Mouse (Mus musculus) neural tube, embryonic 14.5 days (tissue): ENCODE data around the gene Cbarp. TPM values are rescaled to one million over a fixed set of nuclear protein-coding genes. Genes with fewer than 3 reads are reported as not detected.

Source experiments
- ATAC-seq: fragments of 200-750 bp; cut with Nextera tagmentation; 2 replicates; pipeline ENCODE4 v1.8.0; 2017; ENCODE audit warnings: low read depth, mild to moderate bottlenecking, moderate TSS enrichment, moderate library complexity
- H3K27ac ChIP-seq: fragments of 300-500 bp; sonication (generic); 2 replicates; pipeline ENCODE4 v1.5.1; 2014; ENCODE audit warnings: low read depth, mild to moderate bottlenecking, control low read depth, low read length, moderate library complexity, mixed read lengths
- H3K27me3 ChIP-seq: fragments of 300-500 bp; sonication (generic); 2 replicates; pipeline ENCODE4 v1.6.1; 2014; ENCODE audit warnings: low read length; ENCODE audit not compliant: control insufficient read depth, insufficient read depth
- H3K36me3 ChIP-seq: fragments of 300-500 bp; sonication (generic); 2 replicates; pipeline ENCODE4 v1.6.1; 2014; ENCODE audit warnings: low read length, mixed read lengths; ENCODE audit not compliant: control insufficient read depth, insufficient read depth
- H3K4me1 ChIP-seq: fragments of 300-500 bp; sonication (generic); 2 replicates; pipeline ENCODE4 v1.6.1; 2014; ENCODE audit warnings: low read length; ENCODE audit not compliant: control insufficient read depth, insufficient read depth
- H3K4me2 ChIP-seq: fragments of 300-500 bp; sonication (generic); 2 replicates; pipeline ENCODE4 v1.6.1; 2014; ENCODE audit warnings: mild to moderate bottlenecking, low read depth, low read length, control low read depth
- H3K4me3 ChIP-seq: fragments of 300-500 bp; sonication (generic); 2 replicates; pipeline ENCODE4 v1.5.1; 2014; ENCODE audit warnings: low read depth, low read length, control low read depth, mixed read lengths
- H3K9ac ChIP-seq: fragments of 300-500 bp; sonication (generic); replicated peaks from 2 replicates; pipeline ENCODE4 v1.6.1; 2014; ENCODE audit warnings: low read depth, mild to moderate bottlenecking, control low read depth, low read length, mixed read lengths
- H3K9me3 ChIP-seq: fragments of 300-500 bp; sonication (generic); 2 replicates; pipeline ENCODE4 v1.6.1; 2016; ENCODE audit warnings: low read length; ENCODE audit not compliant: control insufficient read depth
- WGBS: fragments of 180-500 bp; shearing (Covaris S2); extraction: QIAGEN DNeasy Blood & Tissue Kit; methylation state at CpG from one replicate; pipeline ENCODE4 v1.1.7; 2014; 5-methylcytosine and 5-hydroxymethylcytosine counted together
- polyA plus RNA-seq: library from polyadenylated mRNA; unstranded; fragments of >200 nt; fragmentation: Nextera tagmentation; extraction: Ambion mirVana; gene quantifications from 2 replicates; pipeline ENCODE4 v1.2.1, GENCODE M21; 2014

The Cbarp gene
- polyA plus RNA-seq, 1 experiment from 2014 or later = 101 TPM

GRCm38 (mm10) chr10:80159561-80160454, 19.2 kb upstream of the Cbarp start:
- peaks cover 34% of the 10 kb centered on the region for H3K4me1 ChIP-seq
- peak overlapping the region; percentile 37 for H3K4me3 ChIP-seq
- peak overlapping the region; percentile 46 for H3K9ac ChIP-seq
- under 1% methylated on average over 52 of the region's 55 CpGs for WGBS
- H3K27me3 ChIP-seq = no peaks in the 10 kb centered on the region
- H3K4me2 ChIP-seq = peak overlapping the region; percentile 51
- peak; percentile 86 for ATAC-seq
- H3K27ac ChIP-seq = peak overlapping the region; percentile 71
- peaks cover 29% of the 10 kb centered on the region for H3K36me3 ChIP-seq
- no peaks in the 10 kb centered on the region for H3K9me3 ChIP-seq

- ATAC-seq = no peak
- peak overlapping the region; percentile 46 for H3K9ac ChIP-seq
- H3K9me3 ChIP-seq = no peaks in the 10 kb centered on the region
- peaks cover 35% of the 10 kb centered on the region for H3K36me3 ChIP-seq
- peak overlapping the region; percentile 71 for H3K27ac ChIP-seq
- no peaks in the 10 kb centered on the region for H3K27me3 ChIP-seq
- peaks cover 31% of the 10 kb centered on the region for H3K4me1 ChIP-seq
- WGBS = 6% methylated on average over 12 of the region's 12 CpGs
- peak overlapping the region; percentile 37 for H3K4me3 ChIP-seq
- H3K4me2 ChIP-seq = peak overlapping the region; percentile 51
Observed at GRCm38 (mm10) chr10:80159021-80159560, 18.5 kb upstream of the Cbarp start.

GRCm38 (mm10) chr10:80158307-80158986, 17.8 kb upstream of the Cbarp start:
- Histone ChIP-seq H3K9me3 (no peaks in the 10 kb centered on the region), H3K27me3 (no peaks in the 10 kb centered on the region), H3K27ac (peak overlapping the region; percentile 71), H3K4me1 (peaks cover 33% of the 10 kb centered on the region), H3K9ac (no peak overlapping the region), H3K36me3 (peaks cover 42% of the 10 kb centered on the region), H3K4me2 (peak overlapping the region; percentile 51; the same call in 1 of the 2 replicates), H3K4me3 (no peak overlapping the region)
- ATAC-seq = no peak
- WGBS = 15% methylated on average over 18 of the region's 18 CpGs

GRCm38 (mm10) chr10:80157141-80157929, 16.7 kb upstream of the Cbarp start:
- WGBS = 54% methylated on average over 15 of the region's 15 CpGs
- Histone ChIP-seq H3K27me3 (no peaks in the 10 kb centered on the region), H3K27ac (peak overlapping the region; percentile 73), H3K4me2 (peak overlapping the region; percentile 11; the same call in 1 of the 2 replicates), H3K9me3 (no peaks in the 10 kb centered on the region), H3K4me1 (peaks cover 44% of the 10 kb centered on the region), H3K4me3 (no peak overlapping the region), H3K9ac (no peak overlapping the region), H3K36me3 (peaks cover 53% of the 10 kb centered on the region)
- no peak for ATAC-seq

GRCm38 (mm10) chr10:80156752-80157053, 16.1 kb upstream of the Cbarp start:
- H3K4me3 ChIP-seq = peak overlapping the region; percentile 4; the same call in 1 of the 2 replicates
- peaks cover 50% of the 10 kb centered on the region for H3K4me1 ChIP-seq
- no peak overlapping the region for H3K4me2 ChIP-seq
- no peak overlapping the region for H3K27ac ChIP-seq
- H3K36me3 ChIP-seq = peaks cover 59% of the 10 kb centered on the region
- H3K9ac ChIP-seq = no peak overlapping the region
- no peak for ATAC-seq
- WGBS = 60% methylated on average over 7 of the region's 7 CpGs
- H3K9me3 ChIP-seq = no peaks in the 10 kb centered on the region
- no peaks in the 10 kb centered on the region for H3K27me3 ChIP-seq

GRCm38 (mm10) chr10:80156002-80156751, 15.5 kb upstream of the Cbarp start:
- ATAC-seq = no peak
- Histone ChIP-seq H3K9me3 (no peaks in the 10 kb centered on the region), H3K27ac (no peak overlapping the region), H3K4me3 (peak overlapping the region; percentile 4; the same call in 1 of the 2 replicates), H3K27me3 (no peaks in the 10 kb centered on the region), H3K4me2 (no peak overlapping the region), H3K36me3 (peaks cover 62% of the 10 kb centered on the region), H3K4me1 (peaks cover 51% of the 10 kb centered on the region), H3K9ac (no peak overlapping the region)
- WGBS = 88% methylated on average over 29 of the region's 29 CpGs

- Histone ChIP-seq H3K4me3 (no peak overlapping the region), H3K27me3 (no peaks in the 10 kb centered on the region), H3K36me3 (peaks cover 62% of the 10 kb centered on the region), H3K9me3 (no peaks in the 10 kb centered on the region), H3K9ac (no peak overlapping the region), H3K4me1 (peaks cover 44% of the 10 kb centered on the region), H3K27ac (peak overlapping the region; percentile 52; the same call in 1 of the 2 replicates), H3K4me2 (no peak overlapping the region)
- no peak for ATAC-seq
- 44% methylated on average over 1 of the region's 1 CpGs for WGBS
Observed at GRCm38 (mm10) chr10:80155277-80155676, 14.6 kb upstream of the Cbarp start.

GRCm38 (mm10) chr10:80154384-80154783, 13.7 kb upstream of the Cbarp start:
- no peak overlapping the region for H3K4me2 ChIP-seq
- H3K36me3 ChIP-seq = peaks cover 62% of the 10 kb centered on the region
- no peaks in the 10 kb centered on the region for H3K9me3 ChIP-seq
- H3K4me1 ChIP-seq = peaks cover 44% of the 10 kb centered on the region
- no peaks in the 10 kb centered on the region for H3K27me3 ChIP-seq
- no peak for ATAC-seq
- no peak overlapping the region for H3K9ac ChIP-seq
- 93% methylated on average over 7 of the region's 7 CpGs for WGBS
- no peak overlapping the region for H3K4me3 ChIP-seq
- no peak overlapping the region for H3K27ac ChIP-seq
